Mouse (Mus musculus): ENCODE data around the gene Arhgap33. TPM values are rescaled to one million over a fixed set of nuclear protein-coding genes. Genes with fewer than 3 reads are reported as not detected.

The Arhgap33 gene
- polyA plus RNA-seq, 1 experiment from 2014 or later = 2.1 TPM

DNA sequence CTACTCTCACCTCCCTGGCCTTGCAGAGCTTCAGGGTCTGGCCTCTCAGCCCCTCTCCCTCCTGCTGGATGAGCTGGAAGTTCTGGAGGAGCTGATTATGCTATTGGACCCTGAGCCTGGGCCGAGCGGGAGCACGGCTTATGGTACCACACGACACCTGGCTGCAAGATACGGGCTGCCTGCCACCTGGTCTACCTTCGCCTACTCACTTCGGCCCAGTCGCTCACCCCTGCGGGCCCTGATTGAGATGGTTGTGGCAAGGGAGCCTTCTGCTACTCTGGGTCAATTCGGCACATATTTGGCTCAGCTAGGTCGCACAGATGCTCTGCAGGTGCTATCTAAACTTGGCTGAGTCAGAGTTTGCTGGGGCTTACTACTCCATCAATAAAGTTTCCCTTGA, 32.7 kb upstream of the Arhgap33 start:
- no peak for ATAC-seq
- no peak for DNase-seq (ENCODE audit: low spot score)
- Histone ChIP-seq H3K9ac (replicated peaks; ENCODE audit: low read depth) (no peak overlapping the region), H3K4me2 (replicated peaks; ENCODE audit: low read depth, low read length) (no peak overlapping the region), H3K36me3 (ENCODE audit: insufficient read depth, low read length) (peaks cover 36% of the 10 kb centered on the region), H3K4me3 (ENCODE audit: low read depth, low read length) (no peak overlapping the region), H3K9me3 (ENCODE audit: low read length) (no peaks in the 10 kb centered on the region), H3K4me1 (ENCODE audit: insufficient read depth, low read depth, low read length) (peaks cover 3% of the 10 kb centered on the region; the same call in 1 of the 2 replicates), H3K27me3 (replicated peaks; ENCODE audit: insufficient read depth, low read length) (no peaks in the 10 kb centered on the region), H3K27ac (ENCODE audit: low read length) (no peak overlapping the region)
- TF ChIP-seq CTCF (IDR thresholded peaks at IDR 0.05) (no peak), EP300 (IDR thresholded peaks at IDR 0.05) (no peak)
- WGBS = 90% methylated on average over 11 of the region's 11 CpGs

DNA sequence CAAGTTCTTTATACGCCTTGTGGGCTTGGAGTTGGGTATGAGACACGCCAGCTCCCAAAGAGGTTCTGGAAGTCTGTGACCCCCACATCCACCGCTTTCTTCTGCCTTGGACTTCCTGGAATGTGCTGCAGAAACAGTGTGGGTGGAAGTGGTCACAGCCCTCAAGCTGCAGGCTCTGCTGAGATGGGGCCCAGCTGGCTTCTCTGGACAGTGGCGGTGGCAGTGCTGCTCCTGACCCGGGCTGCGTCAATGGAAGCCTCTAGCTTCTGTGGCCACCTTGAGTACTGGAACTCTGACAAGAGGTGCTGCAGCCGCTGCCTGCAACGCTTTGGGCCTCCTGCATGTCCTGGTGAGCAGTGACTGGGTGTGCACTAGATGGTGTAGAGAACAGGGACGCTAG, 31.2 kb upstream of the Arhgap33 start:
- ATAC-seq (no peak), DNase-seq (ENCODE audit: low spot score) (no peak)
- WGBS = 70% methylated on average over 9 of the region's 9 CpGs
- peaks cover 24% of the 10 kb centered on the region for H3K36me3 ChIP-seq (ENCODE audit: insufficient read depth, low read length)
- H3K4me1 ChIP-seq (ENCODE audit: insufficient read depth, low read depth, low read length) = peaks cover 3% of the 10 kb centered on the region; the same call in 1 of the 2 replicates
- H3K9me3 ChIP-seq (ENCODE audit: low read length) = no peaks in the 10 kb centered on the region
- H3K27me3 ChIP-seq (replicated peaks; ENCODE audit: insufficient read depth, low read length) = no peaks in the 10 kb centered on the region
- no peak overlapping the region for H3K4me3 ChIP-seq (ENCODE audit: low read depth, low read length)
- no peak for TF ChIP-seq CTCF (IDR thresholded peaks at IDR 0.05)
- no peak for TF ChIP-seq EP300 (IDR thresholded peaks at IDR 0.05)
- H3K9ac ChIP-seq (replicated peaks; ENCODE audit: low read depth) = no peak overlapping the region
- H3K27ac ChIP-seq (ENCODE audit: low read length) = no peak overlapping the region
- no peak overlapping the region for H3K4me2 ChIP-seq (replicated peaks; ENCODE audit: low read depth, low read length)

DNA sequence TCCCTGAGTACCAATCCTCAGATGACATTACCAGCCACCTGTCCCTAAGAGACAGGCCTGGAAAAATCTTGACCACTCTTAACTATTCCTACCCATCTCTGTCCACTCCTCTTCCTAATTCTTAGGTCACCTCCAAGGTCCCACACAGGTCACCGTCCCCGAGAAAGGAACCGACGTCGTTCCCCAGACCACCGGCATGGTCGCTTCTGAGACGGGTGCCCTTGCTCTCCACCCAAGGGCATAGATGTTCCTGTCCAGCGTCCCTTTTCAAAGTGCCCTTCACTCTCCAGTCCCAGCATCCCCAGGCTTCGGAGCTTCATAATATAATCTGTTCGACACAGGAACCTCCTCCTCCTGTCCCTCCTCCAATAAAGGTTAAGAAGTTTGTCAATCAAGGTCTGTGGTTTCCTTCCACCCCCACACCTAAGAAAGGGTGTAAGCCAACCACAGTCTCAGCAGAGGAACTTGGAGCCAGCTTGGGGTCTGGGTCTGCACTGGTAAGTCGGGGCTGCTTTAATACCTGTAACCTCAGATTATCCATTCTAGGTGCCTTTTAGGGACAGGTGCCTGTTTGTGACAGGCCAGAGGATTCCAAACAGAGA, 30.2 kb upstream of the Arhgap33 start, which contains the start of gene Igflr1:
Gene Igflr1 (plus strand): TSS at position 458 of the 602 bp plus-strand sequence.
- Histone ChIP-seq H3K27me3 (replicated peaks; ENCODE audit: insufficient read depth, low read length) (no peaks in the 10 kb centered on the region), H3K9ac (replicated peaks; ENCODE audit: low read depth) (no peak within 1 kb of the TSS), H3K36me3 (ENCODE audit: insufficient read depth, low read length) (peaks cover 24% of the 10 kb centered on the region), H3K4me3 (ENCODE audit: low read depth, low read length) (no peak within 1 kb of the TSS), H3K4me1 (ENCODE audit: insufficient read depth, low read depth, low read length) (peaks cover 3% of the 10 kb centered on the region; the same call in 1 of the 2 replicates), H3K9me3 (ENCODE audit: low read length) (no peaks in the 10 kb centered on the region), H3K27ac (ENCODE audit: low read length) (no peak within 1 kb of the TSS), H3K4me2 (replicated peaks; ENCODE audit: low read depth, low read length) (no peak within 1 kb of the TSS)
- no peak for ATAC-seq
- TF ChIP-seq CTCF (IDR thresholded peaks at IDR 0.05) (no peak), EP300 (IDR thresholded peaks at IDR 0.05) (no peak)
- 94% methylated on average over 12 of the region's 12 CpGs for WGBS
- no peak for DNase-seq (ENCODE audit: low spot score)

DNA sequence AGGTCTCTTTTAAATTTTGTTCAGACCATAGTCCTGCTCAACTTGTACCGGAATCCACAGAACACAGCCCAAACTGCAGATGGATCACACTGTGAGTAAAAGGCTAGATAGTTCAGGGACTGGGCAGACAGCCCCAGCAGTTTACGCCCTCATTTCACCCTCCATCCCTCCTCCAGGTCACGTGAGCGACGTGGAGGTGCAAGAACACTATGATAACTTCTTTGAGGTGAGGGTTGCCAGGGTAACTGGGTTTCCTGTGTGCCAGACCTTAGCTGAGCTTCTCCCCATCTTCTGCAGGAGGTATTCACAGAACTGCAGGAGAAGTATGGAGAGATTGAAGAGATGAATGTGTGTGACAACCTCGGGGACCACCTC, 29.0 kb upstream of the Arhgap33 start:
- Histone ChIP-seq H3K4me2 (replicated peaks; ENCODE audit: low read depth, low read length) (peak overlapping the region; percentile 72), H3K4me1 (ENCODE audit: insufficient read depth, low read depth, low read length) (peaks cover 6% of the 10 kb centered on the region; the same call in 1 of the 2 replicates), H3K27me3 (replicated peaks; ENCODE audit: insufficient read depth, low read length) (no peaks in the 10 kb centered on the region), H3K9me3 (ENCODE audit: low read length) (no peaks in the 10 kb centered on the region), H3K36me3 (ENCODE audit: insufficient read depth, low read length) (peaks cover 13% of the 10 kb centered on the region), H3K4me3 (ENCODE audit: low read depth, low read length) (peak overlapping the region; percentile 81), H3K9ac (replicated peaks; ENCODE audit: low read depth) (peak overlapping the region; percentile 73), H3K27ac (ENCODE audit: low read length) (peak overlapping the region; percentile 95; the same call in 1 of the 2 replicates)
- TF ChIP-seq CTCF (IDR thresholded peaks at IDR 0.05) (no peak), EP300 (IDR thresholded peaks at IDR 0.05) (no peak)
- no peak for DNase-seq (ENCODE audit: low spot score)
- ATAC-seq = no peak
- WGBS = 19% methylated on average over 6 of the region's 6 CpGs

DNA sequence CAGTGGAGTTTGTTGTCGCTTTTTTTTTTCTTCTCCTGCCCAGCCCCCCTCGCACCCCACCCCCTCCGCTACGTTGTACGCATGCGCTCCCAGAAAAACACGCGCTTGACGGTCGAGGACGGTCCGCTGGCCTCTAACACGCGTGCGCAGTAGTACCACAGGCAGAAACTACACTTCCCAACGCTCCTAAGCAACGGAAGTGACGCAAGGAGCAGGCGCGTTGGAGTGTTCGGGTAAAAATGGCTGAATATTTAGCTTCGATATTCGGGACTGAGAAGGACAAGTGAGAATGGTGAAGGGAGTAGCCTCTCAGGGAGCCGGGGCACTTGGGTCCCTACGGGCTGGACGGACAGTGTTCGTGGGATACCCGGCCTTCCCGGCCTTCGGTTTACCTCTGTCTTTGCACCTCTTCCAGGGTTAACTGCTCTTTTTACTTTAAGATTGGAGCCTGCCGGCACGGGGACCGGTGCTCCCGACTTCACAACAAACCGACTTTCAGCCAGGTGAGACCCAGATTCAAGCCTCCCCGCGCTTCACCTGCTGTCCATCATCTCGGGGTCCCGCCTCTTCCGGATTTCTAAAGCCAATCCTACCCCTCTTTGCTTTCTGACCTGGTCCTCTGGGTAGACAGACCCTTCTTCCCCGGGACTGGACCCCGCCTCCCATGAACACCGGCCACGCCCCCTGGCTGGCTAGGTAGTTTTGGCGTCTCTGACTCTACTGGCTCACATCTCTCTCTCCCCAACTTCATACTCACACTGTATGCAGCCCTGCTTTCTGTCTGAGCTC, 28.5 kb upstream of the Arhgap33 start, which contains the start of the genes U2af1l4, Gm49396 and Psenen:
Gene U2af1l4 (plus strand): TSS at position 185 of the 789 bp plus-strand sequence.
Gene Gm49396 (plus strand): TSS at position 228 of the 789 bp plus-strand sequence.
Gene Psenen (minus strand): TSS at position 511 of the 789 bp plus-strand sequence.
- peak within 1 kb of the TSS; percentile 95 for H3K27ac ChIP-seq (ENCODE audit: low read length)
- no peaks in the 10 kb centered on the region for H3K27me3 ChIP-seq (replicated peaks; ENCODE audit: insufficient read depth, low read length)
- ATAC-seq (peak; percentile 88), DNase-seq (ENCODE audit: low spot score) (peak; percentile 99)
- peak within 1 kb of the TSS; percentile 73 for H3K9ac ChIP-seq (replicated peaks; ENCODE audit: low read depth)
- TF ChIP-seq CTCF (IDR thresholded peaks at IDR 0.05) (peak; percentile 5; the same call in 1 of the 2 replicates), EP300 (IDR thresholded peaks at IDR 0.05) (no peak)
- peaks cover 12% of the 10 kb centered on the region; the same call in 1 of the 2 replicates for H3K4me1 ChIP-seq (ENCODE audit: insufficient read depth, low read depth, low read length)
- H3K4me3 ChIP-seq (ENCODE audit: low read depth, low read length) = peak within 1 kb of the TSS; percentile 81
- H3K4me2 ChIP-seq (replicated peaks; ENCODE audit: low read depth, low read length) = peak within 1 kb of the TSS; percentile 72
- WGBS = 2% methylated on average over 45 of the region's 45 CpGs
- H3K9me3 ChIP-seq (ENCODE audit: low read length) = no peaks in the 10 kb centered on the region
- peaks cover 7% of the 10 kb centered on the region; the same call in 1 of the 2 replicates for H3K36me3 ChIP-seq (ENCODE audit: insufficient read depth, low read length)

DNA sequence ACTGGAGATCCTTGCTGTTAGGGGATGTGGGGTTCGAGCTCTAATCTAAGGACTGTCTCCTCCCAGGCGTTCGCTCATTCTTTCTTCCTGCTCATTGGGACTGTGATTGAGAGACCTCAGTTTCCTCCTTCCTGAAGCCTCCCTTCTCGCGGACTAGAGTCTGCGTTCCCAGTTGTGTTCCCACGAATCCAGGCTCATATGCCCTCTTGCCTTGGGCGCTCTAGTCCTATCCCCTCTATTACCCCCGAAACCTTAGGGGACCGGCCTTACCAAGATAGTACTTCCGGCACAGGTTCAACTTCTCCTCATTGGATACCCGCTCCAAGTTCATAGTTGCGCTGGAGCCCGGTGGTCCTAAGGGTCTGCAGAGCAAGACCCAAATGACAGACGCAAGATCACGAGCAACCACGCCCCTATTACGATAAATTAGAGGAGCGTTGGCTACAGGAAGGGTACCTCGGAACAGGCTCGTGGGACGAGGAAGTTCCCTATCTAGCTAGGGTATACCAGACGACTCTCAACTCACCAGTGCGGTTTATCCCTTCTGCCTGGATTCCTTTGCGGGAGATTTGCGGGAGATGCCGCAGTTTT, 27.8 kb upstream of the Arhgap33 start:
- Histone ChIP-seq H3K4me3 (ENCODE audit: low read depth, low read length) (peak overlapping the region; percentile 81), H3K27ac (ENCODE audit: low read length) (peak overlapping the region; percentile 68), H3K27me3 (replicated peaks; ENCODE audit: insufficient read depth, low read length) (no peaks in the 10 kb centered on the region), H3K36me3 (ENCODE audit: insufficient read depth, low read length) (peaks cover 5% of the 10 kb centered on the region; the same call in 1 of the 2 replicates), H3K4me1 (ENCODE audit: insufficient read depth, low read depth, low read length) (peaks cover 12% of the 10 kb centered on the region; the same call in 1 of the 2 replicates), H3K4me2 (replicated peaks; ENCODE audit: low read depth, low read length) (peak overlapping the region; percentile 72), H3K9me3 (ENCODE audit: low read length) (no peaks in the 10 kb centered on the region), H3K9ac (replicated peaks; ENCODE audit: low read depth) (peak overlapping the region; percentile 73)
- WGBS = under 1% methylated on average over 27 of the region's 27 CpGs
- ATAC-seq (no peak), DNase-seq (ENCODE audit: low spot score) (peak; percentile 36)
- TF ChIP-seq CTCF (IDR thresholded peaks at IDR 0.05) = no peak
- no peak for TF ChIP-seq EP300 (IDR thresholded peaks at IDR 0.05)
